Comparison of ENCODE assay signal across 8 mouse cellular contexts in genomic region chr11:74829812-74830211, GRCm38 (mm10). TPM values are rescaled to one million over a fixed set of nuclear protein-coding genes. Genes with fewer than 3 reads are reported as not detected.
DNase-seq lines count a peak whose midpoint lies in the region; ATAC-seq and TF ChIP-seq lines count a peak whose summit lies in the region.

No protein-coding gene starts in this region.

- no peaks in the 10 kb centered on the region for H3K27me3 ChIP-seq in intestine, postnatal 0 days (replicated peaks; ENCODE audit: control insufficient read depth, insufficient read depth, low read length)
- no peaks in the 10 kb centered on the region for H3K27me3 ChIP-seq in liver, embryonic 15.5 days

- H3K9me3 ChIP-seq in intestine, postnatal 0 days (ENCODE audit: control insufficient read depth) = no peaks in the 10 kb centered on the region
- H3K9me3 ChIP-seq in liver, embryonic 15.5 days (replicated peaks) = no peaks in the 10 kb centered on the region

- peak; percentile 29 for ATAC-seq in intestine, postnatal 0 days
- ATAC-seq in liver, embryonic 15.5 days (ENCODE audit: insufficient read depth) = peak; percentile 48

- under 1% methylated on average over 20 of the region's 20 CpGs for WGBS in intestine, postnatal 0 days
- under 1% methylated on average over 20 of the region's 20 CpGs for WGBS in liver, embryonic 15.5 days (ENCODE audit: insufficient replicate concordance)

- no peak for TF ChIP-seq CTCF in cortical plate, adult 2 months (IDR thresholded peaks at IDR 0.05; ENCODE audit: extremely low read depth, insufficient read depth, low read length)
- peak; percentile 51 for TF ChIP-seq CTCF in intestine, postnatal 0 days (IDR thresholded peaks at IDR 0.05; ENCODE audit: low read depth)

- no peaks in the 10 kb centered on the region; the same call in 1 of the 2 replicates for H3K36me3 ChIP-seq in intestine, postnatal 0 days (ENCODE audit: control insufficient read depth, insufficient read depth)
- H3K36me3 ChIP-seq in liver, embryonic 15.5 days (replicated peaks) = no peaks in the 10 kb centered on the region

- peak overlapping the region; percentile 90 for H3K4me3 ChIP-seq in cortical plate, adult 2 months (ENCODE audit: insufficient read depth, low read length)
- peak overlapping the region; percentile 82 for H3K4me3 ChIP-seq in intestine, postnatal 0 days (ENCODE audit: low read depth, low read length)
- peak overlapping the region; percentile 80 for H3K4me3 ChIP-seq in liver, embryonic 15.5 days (replicated peaks)

- intact Hi-C loops in gastrocnemius, postnatal 14 days (cut with DNase I; ENCODE audit: low total_unique reads) = no loop called here

- TF ChIP-seq POLR2A in cortical plate, adult 2 months (IDR thresholded peaks at IDR 0.05; ENCODE audit: extremely low read depth, insufficient read depth, low read length) = no peak

- H3K9ac ChIP-seq in intestine, postnatal 0 days (ENCODE audit: low read depth, low read length) = peak overlapping the region; percentile 32
- H3K9ac ChIP-seq in liver, embryonic 15.5 days = peak overlapping the region; percentile 79

- peak overlapping the region; percentile 62 for H3K27ac ChIP-seq in cortical plate, adult 2 months (ENCODE audit: insufficient read depth, low read length)
- peak overlapping the region; percentile 95 for H3K27ac ChIP-seq in intestine, postnatal 0 days (ENCODE audit: low read depth, low read length)
- H3K27ac ChIP-seq in liver, embryonic 15.5 days (replicated peaks) = peak overlapping the region; percentile 96

- H3K4me2 ChIP-seq in intestine, postnatal 0 days (replicated peaks; ENCODE audit: low read depth) = peak overlapping the region; percentile 89
- H3K4me2 ChIP-seq in liver, embryonic 15.5 days = peak overlapping the region; percentile 100

- peak; percentile 58 for DNase-seq in left cerebral cortex, adult 11 months (ENCODE audit: low spot score)
- DNase-seq in left cerebral cortex, adult 9 months (ENCODE audit: low spot score in 2 of 2) = no peak
- peak; percentile 85 for DNase-seq in gastrocnemius, postnatal 14 days
- DNase-seq in neural tube, embryonic 10.5 days (ENCODE audit: extremely low spot score, low spot score) = peak; percentile 80
- DNase-seq in testis, postnatal 14 days (ENCODE audit: low spot score) = peak; percentile 87

- H3K4me1 ChIP-seq in cortical plate, adult 2 months (ENCODE audit: control insufficient read depth, insufficient read depth, low read length) = 0 out of 2 replicates have a peak, but pooled peaks cover 3% of the 10 kb centered on the region
- peaks cover 16% of the 10 kb centered on the region; the same call in 1 of the 2 replicates for H3K4me1 ChIP-seq in intestine, postnatal 0 days (replicated peaks; ENCODE audit: control insufficient read depth, insufficient read depth, low read length)
- H3K4me1 ChIP-seq in liver, embryonic 15.5 days (replicated peaks) = peaks cover 87% of the 10 kb centered on the region

RNA-seq across cellular contexts. Expression of gene Mnt, which starts 0.9 kb away (rescaled TPM):
- 19.9 and 22.1 TPM in 2 replicates for polyA plus RNA-seq in cortical plate, adult 2 months (2012; rRNA removed)
- total RNA-seq in gastrocnemius, postnatal 14 days (2021) = 1 to 10 TPM; 5.4 to 6.1 TPM
- 5.3 and 5.8 TPM in 2 replicates for polyA plus RNA-seq in intestine, postnatal 0 days (2015; fragmentation: Nextera tagmentation; extraction: Ambion mirVana)
- polyA plus RNA-seq in liver, embryonic 15.5 days (2015; fragmentation: Nextera tagmentation; extraction: Ambion mirVana) = 1.4 and 1.5 TPM in 2 replicates

RNA-seq across cellular contexts. Expression of gene Mettl16, which starts 59.2 kb away (rescaled TPM):
- 14.4 and 15.1 TPM in 2 replicates for polyA plus RNA-seq in cortical plate, adult 2 months (2012; rRNA removed)
- total RNA-seq in gastrocnemius, postnatal 14 days (2021) = 1 to 10 TPM; 8.5 to 9.2 TPM
- 9.6 and 11.1 TPM in 2 replicates for polyA plus RNA-seq in intestine, postnatal 0 days (2015; fragmentation: Nextera tagmentation; extraction: Ambion mirVana)
- polyA plus RNA-seq in liver, embryonic 15.5 days (2015; fragmentation: Nextera tagmentation; extraction: Ambion mirVana) = 18.4 and 19.5 TPM in 2 replicates

Comparison
In these comparisons a context has a peak if more than half of its experiments do, and no peak if none do; other contexts are left out.
1. DNase-seq: peak in left cerebral cortex, adult 11 months (single experiment), gastrocnemius, postnatal 14 days (single experiment), neural tube, embryonic 10.5 days (single experiment) and testis, postnatal 14 days (single experiment); none in left cerebral cortex, adult 9 months (0 of 2).
2. Peak in every context shown above with its lines, with median percentiles within 50 percentile points of each other: H3K27ac ChIP-seq and H3K4me3 ChIP-seq.